Mouse (Mus musculus) erythroblast, embryonic 14.5 days (primary cell): ENCODE measurements around the gene Cfap44.

Experiments used
- GATA1 ChIP-seq: IDR thresholded peaks from 2 replicates; pipeline ENCODE4 v1.6.1; 2012; ENCODE audit warnings: low read length, inconsistent platforms, mixed read lengths
- TAL1 ChIP-seq: IDR thresholded peaks from 3 replicates; pipeline ENCODE4 v1.6.1; 2012; ENCODE audit warnings: low read length, inconsistent platforms, mixed read lengths

- TF ChIP-seq TAL1 (no peak), GATA1 (no peak)
These were observed 33.9 kb downstream of the Cfap44 start for GRCm38 (mm10) chr16:44428456-44428855.
